Mouse (Mus musculus) lung, adult 2 months (tissue): ENCODE measurements around the gene Mtnr1b. TPM values are rescaled to one million over a fixed set of nuclear protein-coding genes. Genes with fewer than 3 reads are reported as not detected.
"Not testable (repeated sequence)": the region's sequence is repeated elsewhere in the genome, so short reads cannot be mapped to it uniquely, and the experiment has no call there.

Experiments used
- DNase-seq: peaks from one replicate; pipeline ENCODE4 v3.0.0; 2022
- H3K4me1 ChIP-seq: fragments of 200-500 bp; 2 replicates; pipeline ENCODE4 v1.6.1; 2011; ENCODE audit warnings: low read length; ENCODE audit not compliant: control insufficient read depth, insufficient read depth
- H3K4me3 ChIP-seq: fragments of 200-500 bp; replicated peaks from 2 replicates; pipeline ENCODE3; 2011; ENCODE audit warnings: low read depth, mild to moderate bottlenecking, control low read depth, low read length; ENCODE audit errors: extremely low read depth
- CTCF ChIP-seq: fragments of 200-500 bp; IDR thresholded peaks from 2 replicates; pipeline ENCODE4 v1.5.1; 2011; ENCODE audit warnings: mild to moderate bottlenecking, low read length, control low read depth; ENCODE audit not compliant: insufficient read depth
- POLR2A ChIP-seq: fragments of 200-500 bp; IDR thresholded peaks from 2 replicates; pipeline ENCODE4 v1.6.1; 2011; ENCODE audit warnings: low read depth, mild to moderate bottlenecking, control low read depth, low read length, borderline replicate concordance; ENCODE audit errors: extremely low read depth
- WGBS: fragments of 180-500 bp; shearing (Covaris S2); methylation state at CpG from one replicate; pipeline ENCODE4 v1.1.7; 2018; 5-methylcytosine and 5-hydroxymethylcytosine counted together
- polyA plus RNA-seq: library from polyadenylated mRNA; depleted of rRNA; stranded (reverse); fragments of >200 nt; gene quantifications from 2 replicates; pipeline ENCODE4 v1.2.3, GENCODE M21; 2012

The Mtnr1b gene
- polyA plus RNA-seq, 1 experiment = not detected

- TF ChIP-seq POLR2A (no peak), CTCF (no peak)
- Histone ChIP-seq H3K4me1 (no peaks in the 10 kb centered on the region; the same call in 1 of the 2 replicates), H3K4me3 (no peak overlapping the region)
- DNase-seq = no peak
These were observed 6.4 kb upstream of the Mtnr1b start for GRCm38 (mm10) chr9:15880754-15881153.

DNA sequence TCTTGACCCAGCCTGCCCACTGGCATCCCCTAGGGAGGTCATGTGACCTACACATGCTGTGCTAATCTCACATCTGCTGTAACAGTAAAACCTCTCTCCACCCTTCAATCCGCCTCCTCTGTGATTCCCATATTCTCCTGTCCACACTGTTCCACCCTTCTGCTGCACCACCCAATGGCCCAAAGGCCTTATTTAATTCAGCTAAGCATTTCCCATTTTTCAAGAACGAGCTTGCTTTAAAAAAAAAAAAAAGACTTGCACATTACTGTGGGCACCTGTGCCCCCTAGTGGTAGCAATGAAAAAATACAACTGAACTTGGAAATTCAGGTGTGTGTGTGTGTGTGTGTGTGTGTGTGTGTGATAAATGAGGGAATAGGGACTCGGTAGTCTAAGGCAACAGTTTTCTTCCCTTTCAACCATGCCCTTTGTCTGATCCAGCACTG lies 5.8 kb upstream of the Mtnr1b start:
- WGBS = 12% methylated on average over 3 of the region's 3 CpGs
- TF ChIP-seq POLR2A (no peak), CTCF (no peak)
- Histone ChIP-seq H3K4me3 (no peak overlapping the region), H3K4me1 (no peaks in the 10 kb centered on the region; the same call in 1 of the 2 replicates)
- DNase-seq = no peak

- WGBS = 34% methylated on average over 4 of the region's 4 CpGs
- Histone ChIP-seq H3K4me3 (no peak overlapping the region), H3K4me1 (no peaks in the 10 kb centered on the region)
- no peak for DNase-seq
- no peak for TF ChIP-seq POLR2A
- TF ChIP-seq CTCF = no peak
These were observed 4.3 kb downstream of the Mtnr1b start for GRCm38 (mm10) chr9:15870013-15870412.

DNA sequence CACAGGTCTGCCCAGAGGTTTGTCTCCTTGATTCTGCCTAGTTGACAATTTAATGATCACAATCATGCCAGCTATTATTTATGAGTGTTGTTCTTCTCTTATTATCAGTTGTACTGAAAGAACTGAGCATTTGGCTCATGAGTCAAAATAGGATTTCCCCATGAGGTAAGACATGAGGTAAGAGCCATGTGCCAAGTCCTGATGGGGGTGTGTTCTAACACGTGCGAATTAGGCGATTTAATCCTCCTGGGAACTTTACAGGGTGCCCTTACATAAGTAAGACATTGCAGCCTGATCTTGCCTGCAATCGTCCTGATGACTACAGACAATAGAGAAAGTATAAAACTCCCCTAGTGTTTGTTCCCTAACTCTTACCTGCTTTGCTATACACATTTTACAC lies 4.9 kb downstream of the Mtnr1b start:
- WGBS = 65% methylated on average over 4 of the region's 4 CpGs
- no peak for DNase-seq
- TF ChIP-seq POLR2A = no peak
- no peak for TF ChIP-seq CTCF

DNA sequence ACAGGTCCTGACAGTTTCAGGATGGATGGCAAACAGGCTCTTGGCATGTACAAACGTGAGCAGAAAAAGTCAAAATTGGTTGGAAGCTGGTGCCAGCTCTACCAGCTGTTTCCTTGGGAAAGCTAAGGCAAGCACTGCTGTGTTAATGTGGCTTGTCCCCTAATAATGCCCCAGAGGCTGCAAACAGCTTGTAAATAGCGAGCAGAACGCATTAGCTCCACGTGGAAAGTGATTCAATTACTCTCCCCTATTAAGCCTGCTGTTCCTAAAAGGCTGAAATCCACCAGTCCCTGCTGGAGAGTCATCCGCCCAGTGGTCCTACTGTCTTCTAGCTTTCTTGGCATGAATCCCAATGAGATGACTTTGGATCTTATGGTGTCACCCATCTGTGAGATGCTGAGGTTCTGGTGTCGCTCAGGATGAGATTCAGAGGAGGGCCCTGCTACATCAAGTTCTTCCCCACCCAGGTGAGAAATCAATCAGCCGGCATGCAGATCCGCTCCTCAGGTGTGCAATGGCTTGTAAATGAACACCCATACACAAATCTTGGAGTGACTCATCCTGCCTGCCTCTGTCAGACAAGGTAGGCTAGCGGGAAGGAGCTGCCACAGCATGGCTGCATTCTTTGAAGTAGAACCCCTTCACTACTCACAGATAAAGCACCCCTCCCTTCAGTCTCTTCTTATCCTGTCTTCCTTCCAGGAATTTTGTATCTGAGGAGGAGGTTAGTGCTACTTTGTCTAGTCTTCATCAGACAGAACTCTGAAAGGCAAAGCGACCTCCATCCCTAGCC lies 7.9 kb downstream of the Mtnr1b start:
- DNase-seq = no peak
- TF ChIP-seq CTCF (no peak), POLR2A (no peak)
- 71% methylated on average over 10 of the region's 10 CpGs for WGBS
- no peaks in the 10 kb centered on the region for H3K4me1 ChIP-seq
- no peak overlapping the region for H3K4me3 ChIP-seq

More for the DNA sequence above, 4.9 kb downstream of the Mtnr1b start:
- no peak overlapping the region for H3K4me3 ChIP-seq
- no peaks in the 10 kb centered on the region for H3K4me1 ChIP-seq

DNA sequence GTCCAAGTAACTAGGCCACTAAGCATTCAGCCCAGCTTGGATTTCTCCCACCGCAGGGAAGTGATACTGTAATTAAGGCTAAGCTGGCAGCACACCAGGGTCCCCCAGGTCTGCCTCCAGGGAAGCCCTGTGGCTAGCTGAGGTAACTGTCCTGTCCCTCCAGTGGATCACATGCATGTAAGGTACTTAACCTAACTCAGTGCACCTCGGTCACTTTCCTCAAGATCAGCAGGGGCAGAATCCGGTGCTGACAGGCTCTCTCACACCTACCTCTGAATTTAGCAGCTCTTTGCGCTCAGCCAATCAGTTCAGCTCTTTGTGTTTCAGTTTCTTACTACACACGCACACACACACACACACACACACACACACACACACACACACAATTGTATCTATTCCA lies 13.0 kb downstream of the Mtnr1b start:
- Histone ChIP-seq H3K4me3 (no peak overlapping the region), H3K4me1 (no peaks in the 10 kb centered on the region)
- TF ChIP-seq CTCF (no peak), POLR2A (no peak)
- WGBS = 72% methylated on average over 5 of the region's 5 CpGs
- no peak for DNase-seq

GRCm38 (mm10) chr9:15850749-15851148 lies 23.6 kb downstream of the Mtnr1b start:
- DNase-seq = no peak
- H3K4me3 ChIP-seq = no peak overlapping the region
- no peak for TF ChIP-seq POLR2A
- no peak for TF ChIP-seq CTCF
- no peaks in the 10 kb centered on the region for H3K4me1 ChIP-seq

- 61% methylated on average over 8 of the region's 8 CpGs for WGBS
- no peak for DNase-seq
- TF ChIP-seq CTCF (no peak), POLR2A (no peak)
- H3K4me1 ChIP-seq = no peaks in the 10 kb centered on the region
- H3K4me3 ChIP-seq = no peak overlapping the region
These were observed 29.0 kb downstream of the Mtnr1b start for GRCm38 (mm10) chr9:15845390-15845789.

GRCm38 (mm10) chr9:15844936-15845335 lies 29.4 kb downstream of the Mtnr1b start:
- H3K4me3 ChIP-seq, H3K4me1 ChIP-seq, DNase-seq: not testable (repeated sequence)
- 52% methylated on average over 4 of the region's 4 CpGs for WGBS
